Mouse (Mus musculus): Measurements from ENCODE around the gene Mcm8. TPM values are rescaled to one million over a fixed set of nuclear protein-coding genes. Genes with fewer than 3 reads are reported as not detected.

The Mcm8 gene
- polyA plus RNA-seq (2017; shearing (Covaris generic)), result 1 to 10 TPM; 1.3 to 2.1 TPM

GRCm38 (mm10) chr2:132815608-132816314, at the start of gene Mcm8, which contains the start of gene Trmt6:
TSS of gene Mcm8 (plus strand) at chr2:132816141.
TSS of gene Trmt6 (minus strand) at chr2:132816055.

GRCm38 (mm10) chr2:132780978-132781377, 35.0 kb upstream of the Mcm8 start, which contains the start of gene Chgb:
TSS of gene Chgb (plus strand) at chr2:132781278.

GRCm38 (mm10) chr2:132846407-132847358, 30.7 kb downstream of the Mcm8 start, which contains the start of gene Crls1:
TSS of gene Crls1 (plus strand) at chr2:132846666.

DNA sequence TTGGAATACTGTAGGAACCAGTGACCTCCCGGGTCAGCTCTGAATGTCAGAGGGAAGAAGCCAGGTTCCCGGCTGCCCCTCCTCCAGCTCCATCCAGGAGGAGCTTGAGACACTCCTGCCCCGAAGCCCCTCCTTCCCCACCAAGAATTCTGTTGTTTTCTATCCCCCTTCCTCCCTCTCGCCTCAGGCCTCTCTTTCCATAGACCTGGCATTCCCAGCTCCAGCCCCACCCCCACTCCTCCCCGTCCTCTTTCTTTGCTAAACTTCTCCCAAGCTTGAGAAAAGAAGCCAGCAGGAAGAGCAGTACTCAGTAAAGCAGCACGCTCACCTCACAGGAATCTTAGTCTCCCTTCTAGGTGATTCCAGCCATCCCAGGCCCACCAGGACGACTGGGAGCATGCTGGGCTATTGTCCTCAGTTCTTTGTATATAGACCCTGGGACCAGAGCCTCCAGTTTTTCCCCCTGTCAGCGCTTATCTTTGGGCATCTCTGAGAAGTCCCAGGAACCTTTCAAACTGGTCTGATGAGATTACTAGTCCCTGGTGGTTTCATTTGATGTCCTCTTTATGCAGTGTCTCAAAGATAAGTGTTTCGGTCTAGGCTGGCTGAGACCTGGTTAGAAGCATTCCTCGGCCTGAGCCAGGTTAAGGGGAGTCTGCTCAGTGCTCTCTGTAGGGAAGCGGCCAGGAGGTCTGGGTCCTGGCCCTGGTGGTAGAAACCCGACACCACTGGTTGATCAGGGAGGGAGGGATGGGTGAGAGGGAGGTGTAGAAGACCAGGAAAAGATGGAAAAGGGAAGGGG, 65.1 kb downstream of the Mcm8 start, which contains the start of gene Lrrn4:
Gene Lrrn4 (minus strand): TSS at position 48 of the 802 bp plus-strand sequence.

Other genes starting within 250 kb of the Mcm8 start
- gene Gpcpd1, start 228.4 kb upstream of the Mcm8 start, polyA plus RNA-seq (2017; shearing (Covaris generic)), result 10 to 100 TPM; 76.0 to 83.6 TPM
- gene Shld1, start 129.2 kb upstream of the Mcm8 start, polyA plus RNA-seq (2017; shearing (Covaris generic)), result 10 to 100 TPM; 25.2 to 29.1 TPM
- gene Chgb, start 34.9 kb upstream of the Mcm8 start, polyA plus RNA-seq (2017; shearing (Covaris generic)), result under 1 TPM in 1 of 2 experiments, not detected in 1; 0.49 TPM
- gene Trmt6, start 86 bp upstream of the Mcm8 start, polyA plus RNA-seq (2017; shearing (Covaris generic)), result 10 to 100 TPM; 33.4 to 40.0 TPM
- 10 to 100 TPM; 24.1 to 29.1 TPM for gene Crls1, start 30.5 kb downstream of the Mcm8 start, polyA plus RNA-seq (2017; shearing (Covaris generic))
- 1 to 10 TPM in 1 of 2 experiments, under 1 TPM in 1; 0.71 to 3.0 TPM for gene Lrrn4, start 64.8 kb downstream of the Mcm8 start, polyA plus RNA-seq (2017; shearing (Covaris generic))
- gene Fermt1, start 129.8 kb downstream of the Mcm8 start, polyA plus RNA-seq (2017; shearing (Covaris generic)), result under 1 TPM in 1 of 2 experiments, not detected in 1; 0.20 TPM